Mouse (Mus musculus) urinary bladder, postnatal 10 days (tissue): ENCODE results near the gene Cnot8.

Experiments
- DNase-seq: peaks from one replicate; pipeline ENCODE4 v3.0.0; 2022; ENCODE audit warnings: low spot score

Gene Cnot8

GRCm38 (mm10) chr11:58167822-58168166 lies 63.8 kb downstream of the Cnot8 start:
- no peak for DNase-seq
